Mouse (Mus musculus) ZHBTc4 (cell line): ENCODE results near the gene Foxred1.

Experiments
- DNase-seq: peaks from one replicate; pipeline ENCODE4 v3.0.0-alpha.2; 2011; ENCODE audit warnings: low read depth, low spot score

The Foxred1 gene

DNA sequence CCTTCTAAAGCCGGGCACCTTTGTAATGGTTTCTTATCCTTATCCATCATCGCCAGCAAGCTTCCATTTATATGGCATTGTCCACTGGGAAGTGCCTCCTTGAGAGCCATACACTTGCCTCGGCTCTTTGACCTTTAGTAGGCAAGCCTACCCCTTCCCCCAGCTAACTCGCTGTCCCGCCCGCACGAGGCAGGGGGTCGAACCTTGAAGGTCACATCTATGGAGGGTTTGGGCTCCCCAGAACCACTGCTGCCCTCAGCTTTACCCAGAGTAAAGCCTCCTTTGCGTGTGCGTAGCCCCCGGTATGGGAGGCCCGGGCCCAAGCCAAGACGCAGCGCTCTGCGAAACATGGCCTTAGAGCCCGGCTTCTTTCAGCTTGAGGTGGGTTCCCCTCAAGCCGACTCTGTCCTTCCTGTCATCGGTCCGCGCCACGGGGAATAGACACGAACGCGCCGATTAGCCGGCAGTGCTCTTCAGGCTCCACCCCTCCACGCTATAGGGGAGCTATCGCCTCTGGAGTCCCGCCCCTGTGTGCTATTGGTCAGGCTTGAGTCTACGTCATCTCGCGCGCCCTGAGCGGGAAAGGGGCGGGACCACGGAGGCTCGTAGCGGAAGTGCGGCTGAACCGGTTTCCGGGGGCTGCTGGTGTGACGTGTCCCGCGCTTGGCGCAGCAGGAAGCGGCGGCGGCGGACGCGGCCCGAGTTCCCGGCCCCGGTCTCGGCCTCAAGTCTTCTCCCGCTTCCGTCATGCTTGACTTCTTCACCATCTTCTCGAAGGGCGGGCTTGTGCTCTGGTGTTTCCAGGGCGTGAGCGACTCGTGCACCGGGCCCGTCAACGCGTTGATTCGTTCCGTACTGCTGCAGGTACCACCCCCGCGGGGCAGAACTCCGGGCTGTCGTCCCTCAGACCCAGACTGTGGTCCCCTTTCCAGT, at the start of gene Foxred1:
Gene Foxred1 (minus strand): TSS at position 514 of the 933 bp plus-strand sequence.
- peak; percentile 100 for DNase-seq

GRCm38 (mm10) chr9:35257365-35257764, 46.5 kb upstream of the Foxred1 start:
- DNase-seq, result no peak

GRCm38 (mm10) chr9:35249476-35249875, 38.6 kb upstream of the Foxred1 start:
- DNase-seq, result no peak

DNA sequence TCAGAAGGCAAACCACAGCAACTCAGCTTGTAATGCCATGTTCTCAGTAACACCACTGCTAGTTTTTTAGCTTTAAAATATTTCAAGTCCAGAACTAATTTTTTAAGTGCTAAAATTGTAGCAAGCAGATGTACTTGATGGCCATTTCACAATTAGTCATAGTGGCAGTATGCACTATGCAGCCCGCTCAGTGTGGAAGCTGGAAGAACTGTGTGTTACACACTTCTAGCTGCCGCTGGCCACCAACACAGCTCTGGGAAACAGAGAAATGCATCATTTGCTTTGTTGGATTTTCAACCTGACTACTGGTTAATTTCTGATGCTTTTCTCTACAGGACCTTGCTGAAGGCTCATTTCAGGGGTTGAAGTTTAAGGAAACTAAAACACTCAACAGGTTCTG, 36.5 kb upstream of the Foxred1 start:
- no peak for DNase-seq

DNA sequence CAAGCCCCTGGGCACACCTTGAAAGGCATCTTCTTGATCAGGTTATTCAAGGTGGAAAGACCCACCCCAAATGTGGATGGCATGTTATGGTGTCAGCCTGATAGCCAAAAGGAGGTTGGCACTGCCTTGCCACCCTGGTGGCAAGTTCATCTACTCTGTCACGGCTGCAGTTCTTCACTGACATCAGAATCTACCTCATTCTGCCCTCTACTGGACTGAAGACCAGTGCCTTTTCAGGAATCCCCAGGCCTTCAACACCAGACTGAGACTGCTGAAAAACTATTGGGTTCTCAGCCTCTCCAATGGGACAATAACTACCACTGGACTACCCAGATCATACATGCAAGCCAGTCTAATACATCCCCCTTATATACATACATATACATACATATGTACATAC, 28.9 kb upstream of the Foxred1 start:
- DNase-seq, result no peak

- no peak for DNase-seq
Measured at GRCm38 (mm10) chr9:35238915-35239571, 28.2 kb upstream of the Foxred1 start.

GRCm38 (mm10) chr9:35238371-35238770, 27.5 kb upstream of the Foxred1 start:
- DNase-seq, result no peak

DNA sequence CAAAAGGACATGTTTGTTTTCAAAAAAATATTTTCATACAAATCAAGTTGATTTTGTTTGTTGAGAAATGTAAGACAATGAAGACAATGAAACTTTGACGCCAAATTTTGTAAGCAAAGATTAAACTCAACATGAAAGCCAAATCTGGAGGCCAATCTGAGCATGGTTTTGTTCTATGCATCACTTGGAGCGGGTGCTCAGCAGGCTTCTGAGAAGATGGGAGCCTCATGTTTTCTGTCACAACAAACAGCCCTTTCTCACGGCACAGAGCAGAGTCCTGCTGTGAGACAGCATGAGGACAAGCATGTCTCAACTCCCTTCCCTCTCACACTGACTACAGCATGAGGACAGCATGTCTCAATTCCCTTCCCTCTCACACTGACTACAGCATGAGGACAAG, 25.1 kb upstream of the Foxred1 start:
- DNase-seq, result no peak

- DNase-seq, result no peak
Measured at GRCm38 (mm10) chr9:35228671-35229070, 17.8 kb upstream of the Foxred1 start.

GRCm38 (mm10) chr9:35223466-35223865, 12.6 kb upstream of the Foxred1 start:
- DNase-seq, result peak; percentile 80

- DNase-seq, result no peak
Measured at GRCm38 (mm10) chr9:35217963-35218362, 7.1 kb upstream of the Foxred1 start.

DNA sequence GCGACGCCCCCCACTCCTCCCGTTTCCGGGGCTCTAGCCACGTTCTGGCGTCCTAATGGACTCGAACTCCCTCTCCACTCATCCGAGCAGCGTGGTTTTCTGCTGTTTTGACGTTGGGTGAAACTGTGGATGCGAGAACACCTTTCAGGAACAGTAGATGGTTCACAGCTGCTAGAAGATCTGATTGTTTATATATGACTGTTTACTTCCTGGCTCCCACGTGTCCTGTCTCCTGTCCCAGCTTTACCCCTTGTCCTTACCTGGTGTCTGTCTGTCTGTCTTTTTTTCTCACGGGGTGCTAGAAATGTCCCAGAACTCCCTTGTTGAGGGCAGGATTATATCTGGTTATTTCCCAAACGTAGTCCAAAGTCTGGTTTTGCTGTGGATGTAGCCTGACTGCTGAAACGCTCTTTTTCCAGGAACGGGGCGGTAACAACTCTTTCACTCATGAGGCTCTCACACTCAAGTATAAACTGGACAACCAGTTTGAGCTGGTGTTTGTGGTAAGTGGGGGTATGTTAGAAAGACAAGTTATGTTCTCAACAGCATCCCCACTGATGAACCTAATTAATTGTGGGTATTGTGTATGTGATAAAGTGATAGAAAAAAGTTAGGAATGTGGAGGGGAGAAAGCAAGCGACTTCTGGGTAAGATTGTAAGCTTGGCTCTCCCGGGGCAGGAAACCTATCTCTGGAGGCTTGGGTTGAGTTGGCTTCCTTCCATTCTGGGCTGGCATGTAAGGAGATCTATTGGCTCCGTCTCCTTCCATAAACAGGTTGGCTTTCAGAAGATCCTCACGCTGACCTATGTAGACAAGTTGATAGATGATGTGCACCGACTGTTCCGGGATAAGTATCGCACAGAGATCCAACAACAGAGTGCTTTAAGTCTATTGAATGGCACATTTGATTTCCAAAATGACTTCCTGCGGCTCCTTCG, 987 bp upstream of the Foxred1 start:
- DNase-seq, result no peak

DNA sequence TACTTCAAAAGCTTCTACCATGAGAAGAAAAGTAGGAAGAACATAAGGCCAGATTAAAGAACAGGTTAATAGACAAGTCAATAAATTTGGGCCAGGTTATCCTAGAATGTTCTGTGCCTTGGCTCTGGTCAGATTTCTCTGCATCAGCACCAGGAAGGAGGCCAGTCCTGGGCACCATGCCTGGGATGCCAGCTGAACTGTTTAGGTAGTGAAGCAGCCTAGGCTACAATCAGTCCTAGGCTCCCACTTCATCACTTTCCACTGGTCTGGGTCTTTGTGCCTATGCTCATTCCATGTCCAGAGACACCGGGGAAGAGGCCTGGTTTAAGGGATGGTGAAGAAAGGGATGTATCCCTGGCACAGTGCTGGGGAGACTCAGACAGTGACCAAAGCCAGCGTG, 6.4 kb downstream of the Foxred1 start:
- no peak for DNase-seq

DNA sequence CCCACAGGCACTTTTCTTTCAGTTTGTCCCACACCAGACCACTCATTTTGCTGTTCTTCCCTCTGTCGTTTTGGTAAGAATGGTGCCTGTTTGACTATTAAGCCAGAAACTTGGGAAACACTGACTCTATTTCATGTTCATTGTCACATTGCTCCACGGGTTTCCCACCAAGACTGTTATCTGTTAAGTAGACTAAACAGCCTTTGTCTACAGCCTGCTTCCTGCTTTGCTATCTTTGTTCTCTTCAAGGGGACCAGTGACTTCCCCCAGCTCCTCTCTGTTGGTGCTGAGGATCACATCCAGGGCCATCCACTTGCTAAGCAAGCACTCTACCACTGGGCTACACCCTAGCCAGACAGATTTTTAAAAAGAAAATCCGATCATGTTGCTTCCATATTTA, 7.3 kb downstream of the Foxred1 start:
- no peak for DNase-seq

- no peak for DNase-seq
Measured at GRCm38 (mm10) chr9:35200529-35201060, 10.3 kb downstream of the Foxred1 start.

DNA sequence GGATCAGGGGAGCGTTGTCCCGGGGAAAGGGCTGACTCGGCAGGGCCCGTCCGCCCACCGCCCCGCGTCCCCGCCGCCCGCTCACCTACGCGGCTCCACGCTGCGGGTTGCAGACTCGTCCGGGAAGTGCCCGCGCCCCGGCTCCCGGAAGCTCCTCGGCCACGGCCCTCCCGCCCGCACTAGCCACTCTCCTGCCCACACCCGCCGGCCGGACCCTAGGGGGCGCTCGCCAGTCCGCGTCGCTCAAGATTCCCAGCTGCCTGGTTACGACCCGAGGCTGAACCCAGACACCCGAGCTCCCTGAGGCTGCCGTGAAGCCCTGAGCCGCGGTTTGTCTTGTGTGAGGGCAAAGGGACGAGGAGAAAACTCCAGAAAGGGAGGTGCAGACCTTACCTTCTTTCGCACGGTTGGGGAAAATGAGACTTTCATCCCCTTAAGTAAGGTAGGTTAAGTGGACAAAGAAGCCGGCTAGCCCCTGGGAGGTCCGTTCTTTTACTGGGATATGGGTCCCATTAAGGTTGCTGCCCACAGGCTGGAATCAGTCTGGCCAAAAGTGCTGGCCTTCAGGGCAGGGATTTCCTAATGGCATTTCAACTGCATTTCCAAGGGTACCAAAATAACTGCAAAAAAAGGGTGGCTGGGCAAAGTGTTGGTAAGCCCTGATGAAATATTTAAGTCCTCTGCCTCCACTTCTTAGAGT, 10.9 kb downstream of the Foxred1 start, which contains the start of the genes Srpr and Tirap:
Gene Srpr (plus strand): TSS at position 404 of the 700 bp plus-strand sequence.
Gene Tirap (minus strand): TSS at position 520 of the 700 bp plus-strand sequence.
- DNase-seq, result peak; percentile 92

GRCm38 (mm10) chr9:35198945-35199771, 11.7 kb downstream of the Foxred1 start:
- no peak for DNase-seq

DNA sequence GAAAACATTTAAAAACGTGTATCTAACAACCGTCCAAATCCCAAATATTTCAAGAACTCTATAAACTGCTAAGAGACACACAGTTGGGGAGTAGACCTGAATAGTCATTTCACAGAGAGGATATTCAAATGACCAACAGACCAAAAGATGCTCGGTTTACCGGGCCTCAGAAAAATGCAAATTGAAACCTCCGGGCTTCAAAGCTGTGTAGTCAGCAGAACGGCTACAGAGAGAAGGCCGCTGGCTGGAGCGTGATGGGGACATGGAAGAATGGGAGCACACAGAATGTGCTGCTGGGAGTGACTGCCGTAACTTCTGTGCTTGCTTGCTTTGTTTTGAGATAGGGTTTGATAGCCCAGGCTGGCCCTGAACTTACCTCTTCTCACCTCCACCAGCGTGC, 12.5 kb downstream of the Foxred1 start:
- no peak for DNase-seq

DNA sequence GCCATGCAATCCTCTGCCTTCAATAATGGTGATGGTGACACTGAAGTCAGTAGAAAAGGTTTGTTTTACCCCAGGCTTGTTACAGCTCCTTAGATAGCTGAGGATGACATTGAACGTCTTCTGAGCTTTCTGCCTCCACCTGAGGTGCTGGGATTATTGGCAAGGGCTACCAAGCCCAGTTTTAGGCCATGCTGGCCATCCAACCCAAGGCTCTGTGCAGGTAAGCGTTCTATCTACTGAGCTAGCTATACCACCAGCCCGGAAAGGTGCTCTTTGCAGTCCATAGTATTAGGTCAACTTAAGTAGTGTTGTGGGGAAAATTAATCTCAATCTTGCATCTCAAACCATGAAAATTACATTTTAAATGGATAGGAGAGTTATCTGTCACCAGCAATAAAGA, 13.2 kb downstream of the Foxred1 start:
- no peak for DNase-seq

- DNase-seq, result no peak
Measured at GRCm38 (mm10) chr9:35194048-35194447, 16.8 kb downstream of the Foxred1 start.
